Mouse (Mus musculus) stomach, embryonic 15.5 days (tissue): Measurements from ENCODE around the gene Hrct1. TPM values are rescaled to one million over a fixed set of nuclear protein-coding genes. Genes with fewer than 3 reads are reported as not detected.
A peak's percentile ranks its signal among the peaks of the same experiment; 100 is the strongest.

Source experiments
- ATAC-seq: fragments of 200-750 bp; cut with Nextera tagmentation; 2 replicates; pipeline ENCODE4 v1.8.0; 2017; ENCODE audit warnings: low read depth, moderate number of reproducible peaks, moderate TSS enrichment; ENCODE audit not compliant: insufficient read depth, low FRiP score
- H3K27ac ChIP-seq: fragments of 300-500 bp; sonication (generic); 2 replicates; pipeline ENCODE4 v1.5.1; 2015; ENCODE audit warnings: mild to moderate bottlenecking, inconsistent platforms
- H3K27me3 ChIP-seq: fragments of 300-500 bp; sonication (generic); replicated peaks from 2 replicates; pipeline ENCODE4 v1.6.1; 2015; ENCODE audit warnings: inconsistent platforms
- H3K36me3 ChIP-seq: fragments of 300-500 bp; sonication (generic); 2 replicates; pipeline ENCODE4 v1.6.1; 2015; ENCODE audit warnings: inconsistent platforms
- H3K4me1 ChIP-seq: fragments of 300-500 bp; sonication (generic); 2 replicates; pipeline ENCODE4 v1.6.1; 2015; ENCODE audit warnings: inconsistent platforms
- H3K4me2 ChIP-seq: fragments of 300-500 bp; sonication (generic); 2 replicates; pipeline ENCODE4 v1.6.1; 2015; ENCODE audit warnings: mild to moderate bottlenecking, inconsistent platforms
- H3K4me3 ChIP-seq: fragments of 300-500 bp; sonication (generic); replicated peaks from 2 replicates; pipeline ENCODE4 v1.5.1; 2015; ENCODE audit warnings: inconsistent platforms
- H3K9ac ChIP-seq: fragments of 300-500 bp; sonication (generic); 2 replicates; pipeline ENCODE4 v1.6.1; 2015; ENCODE audit warnings: inconsistent platforms
- H3K9me3 ChIP-seq: fragments of 300-500 bp; sonication (generic); 2 replicates; pipeline ENCODE4 v1.6.1; 2016; ENCODE audit warnings: inconsistent platforms
- WGBS: fragments of 180-500 bp; shearing (Covaris S2); methylation state at CpG from one replicate; pipeline ENCODE4 v1.1.7; 2015; 5-methylcytosine and 5-hydroxymethylcytosine counted together
- polyA plus RNA-seq: library from polyadenylated mRNA; unstranded; fragments of >200 nt; fragmentation: Nextera tagmentation; extraction: Ambion mirVana; gene quantifications from 2 replicates; pipeline ENCODE4 v1.2.1, GENCODE M21; 2015

Hrct1 gene
- polyA plus RNA-seq, 1 experiment from 2014 or later: 0.87 TPM

- Histone ChIP-seq H3K4me3 (no peak within 1 kb of the TSS), H3K9ac (no peak within 1 kb of the TSS), H3K4me2 (no peak within 1 kb of the TSS), H3K27ac (peak within 1 kb of the TSS; percentile 87), H3K36me3 (no peaks in the 10 kb centered on the region), H3K4me1 (peaks cover 48% of the 10 kb centered on the region), H3K27me3 (no peaks in the 10 kb centered on the region), H3K9me3 (no peaks in the 10 kb centered on the region)
- no peak for ATAC-seq
- WGBS: 52% methylated on average over 14 of the region's 14 CpGs
Observed at GRCm38 (mm10) chr4:43729794-43730550, 3.0 kb downstream of the Hrct1 start, which contains the start of gene Spaar. TSS of gene Spaar (plus strand) at chr4:43730034.

- Histone ChIP-seq H3K9ac (no peak overlapping the region), H3K36me3 (no peaks in the 10 kb centered on the region), H3K4me1 (peaks cover 48% of the 10 kb centered on the region), H3K9me3 (no peaks in the 10 kb centered on the region), H3K4me3 (no peak overlapping the region), H3K27ac (no peak overlapping the region), H3K27me3 (no peaks in the 10 kb centered on the region), H3K4me2 (no peak overlapping the region)
- 59% methylated on average over 21 of the region's 21 CpGs for WGBS
- no peak for ATAC-seq
Observed at GRCm38 (mm10) chr4:43730750-43731297, 3.8 kb downstream of the Hrct1 start.

- H3K9ac ChIP-seq: no peak overlapping the region
- H3K27ac ChIP-seq: no peak overlapping the region
- no peak overlapping the region for H3K4me3 ChIP-seq
- ATAC-seq: no peak
- H3K4me2 ChIP-seq: no peak overlapping the region
- peaks cover 35% of the 10 kb centered on the region for H3K4me1 ChIP-seq
- whole genome bisulfite sequencing: 20% methylated on average over 1 of the region's 1 CpGs
- no peaks in the 10 kb centered on the region for H3K27me3 ChIP-seq
- H3K36me3 ChIP-seq: no peaks in the 10 kb centered on the region
- H3K9me3 ChIP-seq: no peaks in the 10 kb centered on the region
Observed at GRCm38 (mm10) chr4:43732171-43732570, 5.2 kb downstream of the Hrct1 start.

- 86% methylated on average over 5 of the region's 5 CpGs for WGBS
- H3K4me3 ChIP-seq: no peak overlapping the region
- no peak for ATAC-seq
- H3K9ac ChIP-seq: no peak overlapping the region
- no peaks in the 10 kb centered on the region for H3K27me3 ChIP-seq
- no peaks in the 10 kb centered on the region for H3K9me3 ChIP-seq
- peaks cover 25% of the 10 kb centered on the region for H3K4me1 ChIP-seq
- H3K36me3 ChIP-seq: no peaks in the 10 kb centered on the region
- H3K4me2 ChIP-seq: no peak overlapping the region
- H3K27ac ChIP-seq: no peak overlapping the region
Observed at GRCm38 (mm10) chr4:43733186-43733585, 6.2 kb downstream of the Hrct1 start.

GRCm38 (mm10) chr4:43737144-43737543, 10.2 kb downstream of the Hrct1 start:
- 74% methylated on average over 6 of the region's 6 CpGs for WGBS
- H3K27me3 ChIP-seq: no peaks in the 10 kb centered on the region
- no peak overlapping the region for H3K27ac ChIP-seq
- no peaks in the 10 kb centered on the region for H3K36me3 ChIP-seq
- H3K9me3 ChIP-seq: no peaks in the 10 kb centered on the region
- no peak overlapping the region for H3K4me2 ChIP-seq
- H3K4me1 ChIP-seq: no peaks in the 10 kb centered on the region
- no peak for ATAC-seq
- H3K4me3 ChIP-seq: no peak overlapping the region
- no peak overlapping the region for H3K9ac ChIP-seq

- no peak overlapping the region for H3K9ac ChIP-seq
- no peaks in the 10 kb centered on the region for H3K9me3 ChIP-seq
- ATAC-seq: no peak
- H3K27me3 ChIP-seq: no peaks in the 10 kb centered on the region
- H3K36me3 ChIP-seq: no peaks in the 10 kb centered on the region
- no peak overlapping the region for H3K4me2 ChIP-seq
- H3K27ac ChIP-seq: no peak overlapping the region
- WGBS: 58% methylated on average over 8 of the region's 8 CpGs
- no peaks in the 10 kb centered on the region for H3K4me1 ChIP-seq
- no peak overlapping the region for H3K4me3 ChIP-seq
Observed at GRCm38 (mm10) chr4:43738989-43739674, 12.1 kb downstream of the Hrct1 start.

- 56% methylated on average over 5 of the region's 5 CpGs for WGBS
- no peak for ATAC-seq
Observed at GRCm38 (mm10) chr4:43741526-43741925, 14.5 kb downstream of the Hrct1 start.

GRCm38 (mm10) chr4:43742637-43743036, 15.6 kb downstream of the Hrct1 start:
- WGBS: 27% methylated on average over 4 of the region's 4 CpGs

More at GRCm38 (mm10) chr4:43741526-43741925, 14.5 kb downstream of the Hrct1 start:
- Histone ChIP-seq H3K27ac (no peak overlapping the region), H3K4me1 (no peaks in the 10 kb centered on the region), H3K27me3 (no peaks in the 10 kb centered on the region), H3K9ac (no peak overlapping the region), H3K4me3 (no peak overlapping the region), H3K4me2 (no peak overlapping the region), H3K36me3 (no peaks in the 10 kb centered on the region), H3K9me3 (no peaks in the 10 kb centered on the region)

GRCm38 (mm10) chr4:43743099-43743498, 16.1 kb downstream of the Hrct1 start:
- 30% methylated on average over 1 of the region's 1 CpGs for WGBS
- ATAC-seq: no peak
- no peak overlapping the region for H3K9ac ChIP-seq

More at GRCm38 (mm10) chr4:43742637-43743036, 15.6 kb downstream of the Hrct1 start:
- Histone ChIP-seq H3K4me2 (no peak overlapping the region), H3K9ac (no peak overlapping the region), H3K27ac (no peak overlapping the region), H3K27me3 (no peaks in the 10 kb centered on the region), H3K4me1 (no peaks in the 10 kb centered on the region), H3K36me3 (no peaks in the 10 kb centered on the region), H3K9me3 (no peaks in the 10 kb centered on the region), H3K4me3 (no peak overlapping the region)
- ATAC-seq: no peak

GRCm38 (mm10) chr4:43745187-43745586, 18.2 kb downstream of the Hrct1 start:
- no peak for ATAC-seq

More at GRCm38 (mm10) chr4:43743099-43743498, 16.1 kb downstream of the Hrct1 start:
- H3K27ac ChIP-seq: no peak overlapping the region
- H3K36me3 ChIP-seq: no peaks in the 10 kb centered on the region
- H3K4me3 ChIP-seq: no peak overlapping the region
- no peaks in the 10 kb centered on the region for H3K27me3 ChIP-seq
- H3K4me2 ChIP-seq: no peak overlapping the region
- no peaks in the 10 kb centered on the region for H3K9me3 ChIP-seq
- no peaks in the 10 kb centered on the region for H3K4me1 ChIP-seq

GRCm38 (mm10) chr4:43757213-43757612, 30.2 kb downstream of the Hrct1 start:
- Histone ChIP-seq H3K9ac (no peak overlapping the region), H3K4me1 (no peaks in the 10 kb centered on the region), H3K4me3 (no peak overlapping the region), H3K27ac (no peak overlapping the region), H3K9me3 (no peaks in the 10 kb centered on the region), H3K4me2 (no peak overlapping the region), H3K27me3 (no peaks in the 10 kb centered on the region), H3K36me3 (no peaks in the 10 kb centered on the region)
- WGBS: 71% methylated on average over 6 of the region's 6 CpGs
- ATAC-seq: no peak

More at GRCm38 (mm10) chr4:43745187-43745586, 18.2 kb downstream of the Hrct1 start:
- Histone ChIP-seq H3K27ac (no peak overlapping the region), H3K4me1 (no peaks in the 10 kb centered on the region), H3K9me3 (no peaks in the 10 kb centered on the region), H3K36me3 (no peaks in the 10 kb centered on the region), H3K9ac (no peak overlapping the region), H3K4me2 (no peak overlapping the region), H3K4me3 (no peak overlapping the region), H3K27me3 (no peaks in the 10 kb centered on the region)
- WGBS: 14% methylated on average over 6 of the region's 6 CpGs
